Mouse (Mus musculus): ENCODE measurements around the gene Tert.

Gene Tert

GRCm38 (mm10) chr13:73677853-73678252 is 51.1 kb downstream of the Tert start, which contains the start of gene Slc6a18:
TSS of gene Slc6a18 (minus strand) at chr13:73678023.
- DNase-seq: no peak

DNA sequence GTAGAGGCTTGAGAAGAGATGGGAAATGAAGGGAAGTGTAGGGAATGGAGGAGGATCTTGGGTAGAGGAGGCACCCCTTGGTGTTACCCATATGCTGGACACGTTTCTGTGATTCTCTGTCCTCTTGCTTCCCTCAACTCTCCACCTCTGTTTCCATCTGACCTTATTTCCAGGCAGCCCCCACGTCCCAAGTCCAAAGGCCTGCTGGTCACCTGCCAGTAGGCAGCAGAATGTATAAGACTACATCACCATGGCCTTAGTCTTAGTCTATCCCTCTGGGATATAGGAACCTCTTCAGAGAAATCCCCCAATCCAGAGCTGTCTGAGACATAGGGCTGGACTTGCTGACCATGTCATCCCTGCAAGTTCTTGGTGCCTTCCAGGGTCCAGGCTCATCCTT is 52.6 kb downstream of the Tert start:
- no peak for DNase-seq

DNA sequence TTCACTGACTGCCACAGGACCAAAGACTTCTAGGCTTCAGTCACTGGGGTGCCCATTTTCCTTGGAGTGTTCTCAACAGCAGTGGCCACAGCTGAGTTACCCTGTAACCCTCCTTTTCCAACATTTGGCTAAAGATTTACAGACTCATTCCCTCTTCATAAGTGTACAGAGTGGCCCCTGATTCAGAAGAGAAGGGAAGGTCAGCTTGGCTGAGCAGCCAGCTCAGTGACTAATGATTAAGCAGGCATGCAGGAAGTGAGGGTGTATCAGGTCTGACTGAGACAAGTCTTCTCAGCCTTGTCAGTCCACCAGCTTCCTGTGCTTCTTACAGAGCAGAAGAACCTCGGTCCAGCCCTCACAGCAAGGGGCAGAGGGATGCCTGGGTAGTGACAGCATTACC is 53.7 kb downstream of the Tert start:
- no peak for DNase-seq

- DNase-seq: no peak
These were observed 55.5 kb downstream of the Tert start for GRCm38 (mm10) chr13:73682226-73682625.

GRCm38 (mm10) chr13:73683682-73684081 is 57.0 kb downstream of the Tert start:
- DNase-seq: no peak

GRCm38 (mm10) chr13:73684412-73684811 is 57.7 kb downstream of the Tert start:
- no peak for DNase-seq

DNA sequence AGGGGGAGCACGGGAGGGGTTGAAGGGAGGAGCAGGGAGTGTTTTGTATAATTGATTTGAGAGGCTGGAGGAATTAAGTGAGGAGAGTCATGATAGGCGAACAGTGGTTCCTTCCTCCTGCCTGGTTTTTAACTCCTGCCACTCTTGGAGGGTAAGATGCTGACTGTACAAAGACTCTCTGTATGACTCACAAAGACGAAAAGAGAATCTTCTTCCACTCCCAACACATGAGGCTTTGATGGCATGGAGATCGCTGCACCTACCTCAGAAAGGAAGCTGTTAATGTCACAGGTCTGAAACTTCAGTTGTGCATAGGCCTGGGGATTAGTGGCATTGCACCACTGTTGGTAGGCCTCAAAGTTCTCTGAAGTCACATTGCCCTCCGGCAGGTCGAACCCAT is 58.8 kb downstream of the Tert start:
- no peak for DNase-seq

GRCm38 (mm10) chr13:73687601-73688000 is 60.9 kb downstream of the Tert start:
- no peak for DNase-seq

GRCm38 (mm10) chr13:73688934-73689333 is 62.2 kb downstream of the Tert start:
- DNase-seq: no peak

DNA sequence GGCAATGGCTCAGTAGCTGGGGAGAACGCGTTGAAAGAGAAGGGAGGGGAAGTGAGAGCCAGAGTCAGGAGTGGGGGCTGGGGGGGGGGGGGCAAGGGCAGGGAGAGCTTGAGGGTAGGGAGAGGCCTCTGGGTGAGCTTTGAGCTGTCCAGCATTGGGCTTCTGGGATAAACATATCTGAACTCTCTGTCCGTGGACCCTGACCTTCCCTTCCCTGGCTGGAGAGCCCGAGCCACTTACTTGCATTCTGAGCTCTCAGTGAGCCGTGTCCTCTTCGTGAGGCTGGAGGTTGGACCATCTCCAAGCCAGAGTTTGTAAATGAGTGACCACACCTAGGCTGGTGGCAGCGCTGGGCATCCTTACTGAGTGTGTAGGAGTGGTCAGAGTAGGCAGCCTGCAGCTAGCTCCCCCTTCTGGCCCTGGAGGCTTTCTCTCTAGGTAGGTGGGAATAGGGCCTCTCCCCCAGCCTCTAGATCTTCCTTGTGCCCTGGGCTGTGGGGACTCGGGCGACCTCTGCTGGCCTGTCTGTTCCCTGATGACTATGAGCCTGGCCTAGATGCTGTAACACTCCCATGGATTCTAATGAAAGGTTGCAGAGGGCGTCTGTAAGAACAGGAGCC is 65.6 kb downstream of the Tert start:
- DNase-seq: peak; percentile 80

GRCm38 (mm10) chr13:73693333-73693732 is 66.6 kb downstream of the Tert start:
- no peak for DNase-seq

DNA sequence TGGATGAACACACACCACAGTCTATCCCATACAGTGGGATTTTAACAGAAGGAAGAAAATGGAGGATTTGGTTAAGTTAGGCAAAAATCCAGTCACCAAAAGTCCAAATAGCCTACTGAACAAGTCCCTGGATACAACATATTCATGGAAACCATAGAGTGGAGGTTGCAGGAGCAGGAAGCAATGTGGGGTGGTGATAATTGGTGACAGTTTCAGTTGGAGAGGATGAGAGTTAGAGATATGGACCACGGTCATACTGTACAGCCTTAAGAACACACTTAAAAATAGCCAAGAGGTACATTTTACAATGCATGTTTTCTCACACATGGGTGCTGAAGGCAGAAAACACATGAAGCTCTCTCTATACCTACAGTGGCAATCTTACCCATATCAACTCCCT is 68.3 kb downstream of the Tert start:
- no peak for DNase-seq

- no peak for DNase-seq
These were observed 69.8 kb downstream of the Tert start for GRCm38 (mm10) chr13:73696529-73696928.

Data from embryo, embryonic 11 days (tissue).